Mouse (Mus musculus) cerebellum, postnatal 10 days (tissue): ENCODE results near the gene Gdf15.
A peak's percentile ranks its signal among the peaks of the same experiment; 100 is the strongest.

Experiments used
- DNase-seq, 2 experiments: peaks; one replicate each; pipeline ENCODE4 v3.0.0; 2021; ENCODE audit warnings: mixed read lengths in 2 of 2

The Gdf15 gene

GRCm38 (mm10) chr8:70656193-70656790 lies 24.0 kb upstream of the Gdf15 start:
- DNase-seq: no peak

GRCm38 (mm10) chr8:70655469-70655868 lies 23.2 kb upstream of the Gdf15 start:
- DNase-seq: no peak

GRCm38 (mm10) chr8:70654121-70654520 lies 21.9 kb upstream of the Gdf15 start:
- no peak for DNase-seq

GRCm38 (mm10) chr8:70653226-70653625 lies 21.0 kb upstream of the Gdf15 start:
- DNase-seq: peak in 1 of 2 experiments; percentile 59

GRCm38 (mm10) chr8:70650351-70650750 lies 18.1 kb upstream of the Gdf15 start:
- no peak for DNase-seq

GRCm38 (mm10) chr8:70649324-70649723 lies 17.1 kb upstream of the Gdf15 start:
- peak; percentile 94 for DNase-seq

GRCm38 (mm10) chr8:70648921-70649320 lies 16.7 kb upstream of the Gdf15 start:
- no peak for DNase-seq

GRCm38 (mm10) chr8:70648164-70648442 lies 15.8 kb upstream of the Gdf15 start:
- no peak for DNase-seq

DNA sequence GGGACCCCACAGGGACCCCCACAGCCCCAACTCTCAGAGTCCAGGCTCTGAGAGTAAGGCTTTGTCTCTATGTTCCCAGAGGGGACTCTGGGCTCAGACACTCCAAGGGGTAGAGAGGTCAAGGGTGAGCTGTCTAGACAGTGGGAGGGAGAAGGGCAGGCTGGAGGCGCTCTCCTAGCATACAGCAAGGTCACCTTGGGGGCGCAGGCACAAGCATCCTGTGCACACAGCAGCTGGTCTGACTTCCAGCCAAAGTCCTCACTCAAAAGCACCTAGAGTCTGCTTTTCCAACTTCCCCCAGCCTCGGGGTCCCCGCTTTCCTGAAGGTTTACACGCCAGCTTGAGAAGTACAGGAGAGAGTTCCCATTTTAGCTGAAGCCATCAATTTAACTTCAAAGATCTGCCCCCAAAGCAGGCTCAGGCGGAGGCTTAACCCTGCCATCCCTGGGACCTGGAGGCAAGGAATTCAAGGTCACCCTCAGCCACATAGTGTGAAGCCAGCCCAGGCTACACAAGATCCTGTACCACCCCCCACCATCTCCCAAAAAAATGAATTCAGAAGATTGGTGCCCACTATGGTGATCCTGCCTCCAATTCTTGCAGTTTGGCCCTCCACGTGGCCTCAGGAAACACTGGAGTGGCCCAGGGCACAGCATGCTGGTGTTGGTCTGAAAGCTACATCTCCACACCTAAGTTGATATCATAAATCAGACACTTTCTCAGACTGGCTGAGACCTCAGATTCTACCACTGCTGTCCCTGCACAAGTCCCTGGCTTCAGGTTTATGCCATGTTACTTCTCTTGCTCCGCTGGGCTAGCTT lies 15.3 kb upstream of the Gdf15 start:
- DNase-seq: no peak

- DNase-seq: no peak
These were observed 14.5 kb upstream of the Gdf15 start for GRCm38 (mm10) chr8:70646775-70647174.

DNA sequence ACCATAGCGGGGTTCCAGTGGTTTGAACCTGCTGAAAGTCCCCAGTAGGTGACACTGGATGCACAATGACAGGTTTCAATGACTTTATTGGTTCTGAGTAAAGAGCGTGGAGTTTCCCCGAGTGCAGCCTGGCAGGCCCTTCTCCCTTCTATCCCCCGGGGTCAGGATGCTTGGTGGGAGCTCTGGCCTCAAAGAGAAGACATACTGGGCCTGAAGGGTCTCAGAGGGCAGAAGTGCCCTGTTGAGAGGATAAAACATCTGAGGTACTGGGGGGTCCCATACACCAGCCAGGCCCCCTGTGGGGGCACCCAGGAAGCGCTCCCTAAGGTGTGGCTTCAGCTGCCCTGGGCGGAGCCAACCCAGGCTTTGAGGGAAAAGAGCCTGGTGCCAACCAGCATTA lies 14.1 kb upstream of the Gdf15 start:
- no peak for DNase-seq

- no peak for DNase-seq
These were observed 13.4 kb upstream of the Gdf15 start for GRCm38 (mm10) chr8:70645501-70646224.

DNA sequence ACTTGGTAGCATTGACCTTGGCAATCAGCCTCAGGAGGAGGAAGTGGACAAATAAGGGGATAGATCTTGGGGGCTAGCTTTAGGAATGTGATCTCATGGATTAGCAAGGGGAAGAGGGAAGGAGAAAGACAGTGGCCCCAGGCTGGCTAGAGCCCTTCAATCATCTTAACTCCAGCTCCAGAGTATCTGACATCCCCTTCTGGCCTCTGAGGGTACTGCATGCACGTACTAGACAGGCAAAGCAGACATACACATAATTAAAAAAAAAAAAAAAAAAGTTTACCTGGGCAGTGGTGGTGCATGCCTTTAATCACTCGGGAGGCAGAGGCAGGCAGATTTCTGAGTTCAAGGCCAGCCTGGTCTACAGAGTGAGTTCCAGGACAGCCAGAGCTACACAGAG lies 11.8 kb upstream of the Gdf15 start:
- DNase-seq: peak in 1 of 2 experiments; percentile 49

DNA sequence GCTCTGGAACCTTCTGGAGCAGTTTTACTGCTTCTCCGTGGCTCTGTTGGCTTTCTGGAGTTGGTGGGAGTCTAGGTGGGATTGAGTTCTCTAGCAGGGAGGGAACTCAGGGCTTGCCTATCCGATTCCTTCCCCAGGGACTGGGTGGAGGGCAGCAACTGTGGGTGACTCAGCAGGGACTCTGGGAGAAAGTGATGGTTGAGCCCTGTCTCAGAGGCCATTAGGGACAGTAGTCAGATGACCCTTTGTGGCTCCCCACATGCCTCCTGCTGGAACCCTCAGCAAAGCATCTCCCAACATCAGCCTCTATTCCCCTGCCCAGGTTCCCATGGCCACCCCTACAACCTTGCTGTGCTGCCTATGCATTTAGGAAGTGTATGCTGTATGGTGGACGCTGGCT lies 10.8 kb upstream of the Gdf15 start:
- DNase-seq: no peak

DNA sequence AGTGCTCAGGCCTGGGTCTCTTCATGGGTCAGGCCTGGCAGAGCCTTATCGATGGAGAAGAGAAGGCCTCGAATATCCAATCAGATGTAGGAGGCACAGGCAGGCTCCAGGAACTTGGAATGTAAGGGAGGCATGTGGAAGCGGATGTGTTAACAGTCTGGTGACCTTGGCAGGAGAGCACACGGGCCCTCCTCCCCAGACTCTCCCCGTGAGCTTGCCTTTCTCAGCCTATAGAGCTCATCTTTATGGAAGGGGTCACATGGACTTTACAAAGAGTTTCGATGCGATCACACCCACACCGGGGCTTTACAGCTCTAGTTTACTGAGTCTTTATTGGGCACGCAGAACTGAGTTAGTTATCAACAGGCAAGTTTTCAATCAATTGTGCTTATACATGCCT lies 6.5 kb upstream of the Gdf15 start:
- DNase-seq: no peak

DNA sequence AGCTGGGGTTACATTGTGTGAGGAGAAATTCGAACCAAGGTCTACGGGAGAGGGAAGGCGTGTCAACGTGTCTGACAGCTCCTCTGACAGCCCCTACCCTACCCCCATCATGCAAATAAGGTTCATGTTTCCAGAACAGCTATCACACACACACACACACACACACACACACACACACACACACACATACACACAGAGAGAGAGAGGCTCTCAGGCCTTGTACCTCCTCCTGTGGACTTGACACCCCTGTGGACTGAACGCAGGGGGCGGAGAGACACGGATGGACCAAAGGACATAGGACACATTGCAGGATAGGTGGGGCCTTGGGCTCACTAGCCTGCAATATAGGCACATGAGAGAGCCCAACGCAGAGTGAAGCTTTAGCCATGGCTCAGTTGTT lies 4.6 kb upstream of the Gdf15 start:
- DNase-seq: no peak

GRCm38 (mm10) chr8:70635527-70635926 lies 3.3 kb upstream of the Gdf15 start:
- DNase-seq: no peak

- DNase-seq: peak; percentile 41 to 51
These were observed 1.8 kb upstream of the Gdf15 start for GRCm38 (mm10) chr8:70634066-70634465.

DNA sequence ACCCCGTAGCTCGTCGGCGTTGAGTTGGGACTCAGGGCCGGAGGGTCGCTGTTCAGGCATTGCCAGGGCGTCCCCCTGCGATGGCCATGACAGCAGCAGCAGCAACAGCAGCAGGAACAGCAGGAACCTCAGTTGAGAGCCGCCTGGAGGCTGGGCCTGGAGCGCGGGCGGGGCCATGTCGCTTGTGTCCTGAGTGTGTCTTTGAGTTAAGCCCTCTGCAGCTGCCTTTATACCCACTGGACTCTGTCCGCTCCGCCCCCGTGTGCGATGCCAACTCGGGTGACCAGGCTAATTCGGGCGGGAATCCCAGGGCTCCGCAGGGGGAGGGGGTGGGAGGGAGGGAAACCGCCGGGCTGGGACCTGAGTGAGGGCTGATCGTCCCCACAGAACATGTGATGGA lies 820 bp downstream of the Gdf15 start:
- DNase-seq: peak; percentile 28 to 37

GRCm38 (mm10) chr8:70630532-70631381 lies 1.5 kb downstream of the Gdf15 start:
- DNase-seq: peak in 1 of 2 experiments; percentile 26

DNA sequence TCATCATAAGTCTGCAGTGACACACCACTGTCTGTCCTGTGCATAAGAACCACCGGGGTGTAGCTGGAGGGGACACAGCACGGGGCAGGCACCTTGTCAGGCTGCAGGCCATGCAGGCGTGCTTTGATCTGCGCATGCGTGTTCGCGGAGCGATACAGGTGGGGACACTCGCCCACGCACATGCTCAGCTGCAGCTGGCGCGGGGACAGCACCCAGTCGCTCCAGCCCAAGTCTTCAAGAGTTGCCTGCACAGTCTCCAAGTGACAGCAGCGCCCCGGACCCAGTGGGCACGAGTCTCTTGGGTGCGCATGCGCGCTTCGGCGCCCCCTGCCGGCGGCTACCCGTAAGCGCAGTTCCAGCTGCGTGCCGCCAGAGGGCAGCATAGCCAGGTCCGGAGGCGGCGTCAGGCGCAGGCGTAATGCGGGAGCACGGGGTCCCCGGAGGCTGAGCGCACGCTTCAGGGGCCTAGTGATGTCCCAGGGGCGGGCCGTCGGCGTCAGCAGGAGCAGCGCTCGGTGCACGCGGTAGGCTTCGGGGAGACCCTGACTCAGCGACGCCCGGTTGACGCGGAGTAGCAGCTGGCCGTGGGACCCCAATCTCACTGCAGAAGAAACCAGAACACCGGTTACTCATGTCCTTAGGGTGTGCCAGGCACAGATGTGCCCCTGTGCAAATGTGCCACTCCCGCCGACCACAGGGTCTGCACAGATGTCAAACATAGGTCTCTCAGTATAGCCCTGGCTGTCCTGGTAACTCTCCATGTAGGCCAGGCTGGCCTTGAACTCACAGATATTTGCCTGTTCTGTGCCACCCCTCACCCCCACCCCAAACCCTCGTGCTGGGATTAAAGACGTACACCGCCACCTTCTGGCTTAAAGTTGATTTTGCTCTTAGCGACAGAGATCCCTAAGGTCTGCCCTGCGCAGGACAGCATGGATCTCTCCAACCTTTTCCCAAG lies 2.4 kb downstream of the Gdf15 start:
- peak; percentile 89 for DNase-seq

- DNase-seq: no peak
These were observed 3.2 kb downstream of the Gdf15 start for GRCm38 (mm10) chr8:70628986-70629490.
